Mouse (Mus musculus) urinary bladder, adult 18-20 months (tissue): ENCODE data around the gene Tekt2.

Source experiments
- DNase-seq, 2 experiments: peaks; one replicate each; pipeline ENCODE4 v3.0.0; 2022; ENCODE audit warnings: low spot score in 2 of 2, mixed read lengths in 2 of 2

Gene Tekt2

DNA sequence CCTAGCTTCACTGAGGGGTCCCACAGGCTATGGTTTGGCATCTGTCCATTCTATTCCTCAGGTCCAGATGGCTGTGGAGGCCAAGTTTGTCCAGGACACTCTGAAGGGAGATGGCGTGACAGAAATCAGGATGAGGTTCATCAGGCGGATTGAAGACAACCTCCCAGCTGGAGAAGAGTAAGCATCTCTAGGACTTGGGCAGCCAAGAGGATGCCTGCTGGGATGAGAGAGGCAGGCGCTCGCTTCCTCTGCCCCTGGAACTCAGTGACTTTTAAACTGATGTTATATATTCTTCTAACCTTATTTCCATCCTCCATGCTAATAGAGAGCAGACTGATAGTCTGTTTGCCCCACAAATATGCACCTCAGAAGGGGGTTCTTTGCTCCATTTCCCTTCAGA lies 50.4 kb downstream of the Tekt2 start:
- DNase-seq: no peak

GRCm38 (mm10) chr4:126273753-126274152 lies 51.7 kb downstream of the Tekt2 start:
- DNase-seq: no peak
